Mouse (Mus musculus): ENCODE data around the gene Arl9. TPM values are rescaled to one million over a fixed set of nuclear protein-coding genes. Genes with fewer than 3 reads are reported as not detected.

Gene Arl9
- total and polyA plus RNA-seq, 3 experiments: 1.6 to 1.7 TPM; not detected in 1

GRCm38 (mm10) chr5:77013171-77013570 is 9.3 kb downstream of the Arl9 start:
- Histone ChIP-seq H3K36me3 (ENCODE audit: control insufficient read depth in 1 of 2, insufficient read depth in 2 of 2, low read length in 2 of 2) (peaks cover 0 to 23% of the 10 kb centered on the region in 2 experiments; a peak in 2 of 4 replicates), H3K9me3 (replicated peaks; ENCODE audit: insufficient read depth, low read length) (no peaks in the 10 kb centered on the region), H3K4me3 (ENCODE audit: control insufficient read depth in 1 of 2, insufficient read depth in 1 of 2, low read depth in 2 of 2, low read length in 2 of 2) (no peak overlapping the region), H3K4me1 (ENCODE audit: control insufficient read depth in 1 of 2, insufficient read depth in 2 of 2, low read length in 2 of 2) (peaks cover 12 to 16% of the 10 kb centered on the region in 2 experiments), H3K79me2 (ENCODE audit: control insufficient read depth, insufficient read depth, low read length, poor library complexity) (no peaks in the 10 kb centered on the region), H3K9ac (ENCODE audit: control insufficient read depth, low read depth, low read length, poor library complexity, severe bottlenecking) (no peak overlapping the region), H3K27ac (ENCODE audit: control insufficient read depth, low read depth, low read length) (no peak overlapping the region), H3K27me3 (ENCODE audit: control insufficient read depth in 1 of 2, insufficient read depth in 2 of 2, low read length in 2 of 2) (no peaks in the 10 kb centered on the region)
- DNase-seq (ENCODE audit: low read depth, low spot score): no peak
- TF ChIP-seq ZKSCAN1 (IDR thresholded peaks at IDR 0.05; ENCODE audit: low read depth, low read length) (no peak), CHD2 (IDR thresholded peaks at IDR 0.05; ENCODE audit: low read length) (no peak), EP300 (IDR thresholded peaks at IDR 0.05; ENCODE audit: low read depth in 1 of 2, low read length in 2 of 2) (no peak), BHLHE40 (IDR thresholded peaks at IDR 0.05; ENCODE audit: borderline replicate concordance, low read depth, low read length) (no peak), RAD21 (IDR thresholded peaks at IDR 0.05; ENCODE audit: low read depth, low read length) (no peak), SMC3 (IDR thresholded peaks at IDR 0.05; ENCODE audit: low read depth, low read length) (no peak), NELFE (IDR thresholded peaks at IDR 0.05; ENCODE audit: low read depth, low read length) (no peak), CHD1 (IDR thresholded peaks at IDR 0.05; ENCODE audit: low read depth, low read length) (no peak), CTCF (IDR thresholded peaks at IDR 0.05 in 2 of 3, conservative IDR thresholded peaks at IDR 0.05 in 1 of 3; ENCODE audit: control insufficient read depth in 1 of 3, insufficient read depth in 1 of 3, low read depth in 2 of 3, low read length in 3 of 3, poor library complexity in 1 of 3, severe bottlenecking in 1 of 3) (no peak), MYC (IDR thresholded peaks at IDR 0.05; ENCODE audit: low read depth, low read length) (no peak), KAT2A (conservative IDR thresholded peaks at IDR 0.05; ENCODE audit: low read depth, low read length) (no peak), GATA1 (IDR thresholded peaks at IDR 0.05; ENCODE audit: low read depth, low read length) (no peak), TAL1 (IDR thresholded peaks at IDR 0.05; ENCODE audit: low read length) (no peak), ELF1 (IDR thresholded peaks at IDR 0.05; ENCODE audit: low read depth, low read length) (no peak), ZNF384 (IDR thresholded peaks at IDR 0.05; ENCODE audit: low read depth, low read length) (no peak), USF2 (IDR thresholded peaks at IDR 0.05; ENCODE audit: borderline replicate concordance in 1 of 2, insufficient read depth in 1 of 2, low read depth in 1 of 2, low read length in 2 of 2) (no peak)

GRCm38 (mm10) chr5:77015544-77016482 is 12.0 kb downstream of the Arl9 start, which contains the start of gene Thegl:
Thegl (plus strand) TSS chr5:77016023.
- Histone ChIP-seq H3K4me3 (ENCODE audit: control insufficient read depth in 1 of 2, insufficient read depth in 1 of 2, low read depth in 2 of 2, low read length in 2 of 2) (no peak within 1 kb of the TSS), H3K9me3 (replicated peaks; ENCODE audit: insufficient read depth, low read length) (no peaks in the 10 kb centered on the region), H3K27me3 (ENCODE audit: control insufficient read depth in 1 of 2, insufficient read depth in 2 of 2, low read length in 2 of 2) (no peaks in the 10 kb centered on the region), H3K4me1 (ENCODE audit: control insufficient read depth in 1 of 2, insufficient read depth in 2 of 2, low read length in 2 of 2) (peaks cover 5% of the 10 kb centered on the region in 2 experiments; a peak in 3 of 4 replicates), H3K36me3 (ENCODE audit: control insufficient read depth in 1 of 2, insufficient read depth in 2 of 2, low read length in 2 of 2) (peaks cover 0 to 13% of the 10 kb centered on the region in 2 experiments; a peak in 2 of 4 replicates), H3K79me2 (ENCODE audit: control insufficient read depth, insufficient read depth, low read length, poor library complexity) (no peaks in the 10 kb centered on the region), H3K27ac (ENCODE audit: control insufficient read depth, low read depth, low read length) (no peak within 1 kb of the TSS), H3K9ac (ENCODE audit: control insufficient read depth, low read depth, low read length, poor library complexity, severe bottlenecking) (no peak within 1 kb of the TSS)
- no peak for TF ChIP-seq UBTF (IDR thresholded peaks at IDR 0.05; ENCODE audit: borderline replicate concordance, insufficient read depth, low read depth, low read length)
- no peak for TF ChIP-seq TAL1 (IDR thresholded peaks at IDR 0.05; ENCODE audit: low read length)
- no peak for TF ChIP-seq ZNF384 (IDR thresholded peaks at IDR 0.05; ENCODE audit: low read depth, low read length)
- TF ChIP-seq RCOR1 (IDR thresholded peaks at IDR 0.05; ENCODE audit: low read depth, low read length): no peak
- no peak for TF ChIP-seq ZMIZ1 (IDR thresholded peaks at IDR 0.05; ENCODE audit: low read depth, low read length)
- no peak for TF ChIP-seq NELFE (IDR thresholded peaks at IDR 0.05; ENCODE audit: low read depth, low read length)
- TF ChIP-seq USF1 (IDR thresholded peaks at IDR 0.05; ENCODE audit: low read depth, low read length): no peak
- no peak for DNase-seq (ENCODE audit: low read depth, low spot score)
